Mouse (Mus musculus) neural tube, embryonic 11.5 days (tissue): ENCODE results near the gene Sugp2. TPM values are rescaled to one million over a fixed set of nuclear protein-coding genes. Genes with fewer than 3 reads are reported as not detected.

Experiments
- ATAC-seq: fragments of 200-750 bp; cut with Nextera tagmentation; 2 replicates; pipeline ENCODE4 v1.8.0; 2017; ENCODE audit warnings: moderate number of reproducible peaks, mild to moderate bottlenecking, moderate TSS enrichment, moderate library complexity; ENCODE audit not compliant: insufficient read depth, low FRiP score, low TSS enrichment
- DNase-seq: peaks from one replicate; pipeline ENCODE4 v3.0.0-alpha.2; 2015; ENCODE audit warnings: low spot score
- H3K27ac ChIP-seq: fragments of 300-500 bp; sonication (generic); 2 replicates; pipeline ENCODE4 v1.5.1; 2014; ENCODE audit warnings: low read depth, mild to moderate bottlenecking, low read length
- H3K27me3 ChIP-seq: fragments of 300-500 bp; sonication (generic); 2 replicates; pipeline ENCODE4 v1.6.1; 2014; ENCODE audit warnings: mild to moderate bottlenecking, low read length, mixed read lengths; ENCODE audit not compliant: control insufficient read depth, insufficient read depth
- H3K36me3 ChIP-seq: fragments of 300-500 bp; sonication (generic); 2 replicates; pipeline ENCODE4 v1.6.1; 2014; ENCODE audit warnings: mild to moderate bottlenecking, low read length, moderate library complexity, mixed read lengths; ENCODE audit not compliant: control insufficient read depth, insufficient read depth
- H3K4me1 ChIP-seq: fragments of 300-500 bp; sonication (generic); 2 replicates; pipeline ENCODE4 v1.6.1; 2014; ENCODE audit warnings: low read length, mixed read lengths; ENCODE audit not compliant: control insufficient read depth, insufficient read depth
- H3K4me2 ChIP-seq: fragments of 300-500 bp; sonication (generic); 2 replicates; pipeline ENCODE4 v1.6.1; 2014; ENCODE audit warnings: low read depth, mild to moderate bottlenecking, moderate library complexity
- H3K4me3 ChIP-seq: fragments of 300-500 bp; sonication (generic); 2 replicates; pipeline ENCODE4 v1.5.1; 2014; ENCODE audit warnings: low read depth, low read length
- H3K9ac ChIP-seq: fragments of 300-500 bp; sonication (generic); 2 replicates; pipeline ENCODE4 v1.6.1; 2014; ENCODE audit warnings: mild to moderate bottlenecking, low read length
- H3K9me3 ChIP-seq: fragments of 300-500 bp; sonication (generic); 2 replicates; pipeline ENCODE4 v1.6.1; 2016; ENCODE audit warnings: low read length; ENCODE audit not compliant: control insufficient read depth
- WGBS: fragments of 180-500 bp; shearing (Covaris S2); extraction: QIAGEN DNeasy Blood & Tissue Kit; methylation state at CpG from one replicate; pipeline ENCODE4 v1.1.7; 2014; 5-methylcytosine and 5-hydroxymethylcytosine counted together
- polyA plus RNA-seq: library from polyadenylated mRNA; unstranded; fragments of >200 nt; fragmentation: Nextera tagmentation; extraction: Ambion mirVana; gene quantifications from 2 replicates; pipeline ENCODE4 v1.2.1, GENCODE M21; 2014

Gene Sugp2
- polyA plus RNA-seq, 1 experiment from 2014 or later: 50.6 TPM

- Histone ChIP-seq H3K27ac (no peak overlapping the region), H3K27me3 (no peaks in the 10 kb centered on the region), H3K9me3 (no peaks in the 10 kb centered on the region), H3K36me3 (peaks cover 12% of the 10 kb centered on the region), H3K4me3 (no peak overlapping the region), H3K4me2 (no peak overlapping the region), H3K9ac (no peak overlapping the region), H3K4me1 (0 out of 2 replicates have a peak, but pooled peaks cover 4% of the 10 kb centered on the region)
- DNase-seq (no peak), ATAC-seq (no peak)
- WGBS: 58% methylated on average over 3 of the region's 3 CpGs
Measured at GRCm38 (mm10) chr8:70281001-70281400, 47.0 kb downstream of the Sugp2 start.

DNA sequence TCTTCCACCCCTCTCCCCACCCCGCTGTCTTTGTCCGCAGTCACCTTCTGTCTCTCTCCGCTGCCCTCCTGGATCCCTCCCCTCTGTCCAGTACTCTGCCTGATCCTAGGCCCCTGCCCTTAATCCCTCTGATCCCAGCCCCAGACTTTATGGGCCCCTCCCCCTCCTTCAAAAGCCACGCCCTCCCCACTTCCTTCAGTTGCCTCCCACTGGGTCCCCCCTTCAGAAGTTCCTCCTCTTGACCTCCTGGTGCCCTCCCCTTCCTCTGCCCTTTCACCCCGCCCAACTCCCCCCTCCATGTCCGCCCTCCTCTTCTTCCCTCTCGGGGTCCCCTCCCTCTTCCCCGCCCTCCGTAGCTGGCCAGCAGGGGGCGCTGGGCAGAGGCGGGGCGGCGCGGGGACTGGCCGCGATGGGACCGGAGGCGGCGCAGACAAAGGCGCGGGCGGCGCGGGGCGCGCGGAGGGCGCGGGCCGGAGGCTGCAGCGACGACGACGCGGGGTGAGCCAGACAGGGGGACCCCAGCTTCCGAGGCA is 48.6 kb downstream of the Sugp2 start, which contains the start of gene Homer3:
TSS of gene Homer3 (plus strand) at position 225 of the 533 bp plus-strand sequence.
- ATAC-seq (peak; percentile 86), DNase-seq (peak; percentile 93)
- Histone ChIP-seq H3K9me3 (no peaks in the 10 kb centered on the region; the same call in 1 of the 2 replicates), H3K4me2 (peak within 1 kb of the TSS; percentile 75), H3K27ac (peak within 1 kb of the TSS; percentile 70), H3K9ac (peak within 1 kb of the TSS; percentile 98), H3K4me3 (peak within 1 kb of the TSS; percentile 93), H3K4me1 (0 out of 2 replicates have a peak, but pooled peaks cover 4% of the 10 kb centered on the region), H3K27me3 (no peaks in the 10 kb centered on the region), H3K36me3 (peaks cover 27% of the 10 kb centered on the region)
- WGBS: 1% methylated on average over 32 of the region's 36 CpGs

- ATAC-seq (peak; percentile 62), DNase-seq (peak; percentile 46)
- Histone ChIP-seq H3K4me1 (0 out of 2 replicates have a peak, but pooled peaks cover 4% of the 10 kb centered on the region), H3K9ac (peak overlapping the region; percentile 98), H3K4me3 (peak overlapping the region; percentile 93), H3K27ac (peak overlapping the region; percentile 70), H3K36me3 (peaks cover 27% of the 10 kb centered on the region), H3K27me3 (no peaks in the 10 kb centered on the region), H3K4me2 (peak overlapping the region; percentile 75), H3K9me3 (no peaks in the 10 kb centered on the region; the same call in 1 of the 2 replicates)
- WGBS: under 1% methylated on average over 54 of the region's 55 CpGs
Measured at GRCm38 (mm10) chr8:70283136-70284077, 49.4 kb downstream of the Sugp2 start.

DNA sequence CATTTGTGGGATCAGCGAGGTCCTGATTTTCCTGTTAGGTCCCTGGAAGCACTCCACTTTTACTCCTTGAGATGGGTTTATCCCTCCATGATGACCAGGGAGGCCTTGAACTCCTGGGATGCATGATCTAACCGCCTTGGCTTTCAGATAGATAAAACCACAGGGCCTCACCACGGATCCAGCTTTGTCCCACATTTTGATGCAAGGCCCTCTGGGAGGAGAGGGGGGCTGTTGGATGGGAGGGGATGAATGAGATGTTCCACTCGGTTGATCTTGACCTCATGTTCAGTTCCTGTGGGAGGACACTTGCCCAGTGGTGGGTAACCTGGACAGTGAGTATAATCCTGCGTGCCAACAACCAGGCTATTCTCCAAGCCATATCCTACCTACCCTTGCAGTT is 50.4 kb downstream of the Sugp2 start:
- Histone ChIP-seq H3K36me3 (peaks cover 28% of the 10 kb centered on the region), H3K9ac (no peak overlapping the region)
- 81% methylated on average over 5 of the region's 5 CpGs for WGBS

GRCm38 (mm10) chr8:70285304-70285703 is 51.3 kb downstream of the Sugp2 start:
- Histone ChIP-seq H3K36me3 (peaks cover 33% of the 10 kb centered on the region), H3K27ac (no peak overlapping the region), H3K4me1 (0 out of 2 replicates have a peak, but pooled peaks cover 4% of the 10 kb centered on the region), H3K27me3 (no peaks in the 10 kb centered on the region), H3K4me3 (no peak overlapping the region), H3K9ac (no peak overlapping the region), H3K4me2 (no peak overlapping the region), H3K9me3 (no peaks in the 10 kb centered on the region; the same call in 1 of the 2 replicates)
- ATAC-seq: no peak
- DNase-seq: no peak
- WGBS: 97% methylated on average over 15 of the region's 15 CpGs

More for the DNA sequence above, 50.4 kb downstream of the Sugp2 start:
- Histone ChIP-seq H3K4me3 (peak overlapping the region; percentile 93), H3K4me2 (peak overlapping the region; percentile 75), H3K4me1 (0 out of 2 replicates have a peak, but pooled peaks cover 4% of the 10 kb centered on the region), H3K9me3 (no peaks in the 10 kb centered on the region; the same call in 1 of the 2 replicates), H3K27me3 (no peaks in the 10 kb centered on the region), H3K27ac (no peak overlapping the region)
- ATAC-seq: no peak
- no peak for DNase-seq

DNA sequence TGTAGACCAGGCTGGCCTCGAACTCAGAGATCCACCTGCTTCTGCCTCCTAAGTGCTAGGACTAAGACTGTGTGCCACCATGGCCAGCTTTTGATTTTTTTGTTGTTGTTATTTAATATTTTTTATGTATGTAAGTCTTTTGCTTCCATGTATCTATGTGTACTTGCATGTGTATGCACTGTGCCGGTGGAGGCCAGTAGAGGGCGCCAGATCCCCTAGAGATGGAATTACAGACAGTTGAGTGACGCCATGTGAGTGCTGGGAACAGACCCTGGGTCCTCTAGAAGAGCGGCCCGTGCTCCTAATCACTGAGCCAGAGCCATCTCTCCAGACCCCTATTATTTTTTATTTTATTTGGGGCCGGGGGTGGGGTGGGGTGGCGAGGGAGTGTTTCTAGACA is 52.7 kb downstream of the Sugp2 start:
- peaks cover 43% of the 10 kb centered on the region for H3K36me3 ChIP-seq

DNA sequence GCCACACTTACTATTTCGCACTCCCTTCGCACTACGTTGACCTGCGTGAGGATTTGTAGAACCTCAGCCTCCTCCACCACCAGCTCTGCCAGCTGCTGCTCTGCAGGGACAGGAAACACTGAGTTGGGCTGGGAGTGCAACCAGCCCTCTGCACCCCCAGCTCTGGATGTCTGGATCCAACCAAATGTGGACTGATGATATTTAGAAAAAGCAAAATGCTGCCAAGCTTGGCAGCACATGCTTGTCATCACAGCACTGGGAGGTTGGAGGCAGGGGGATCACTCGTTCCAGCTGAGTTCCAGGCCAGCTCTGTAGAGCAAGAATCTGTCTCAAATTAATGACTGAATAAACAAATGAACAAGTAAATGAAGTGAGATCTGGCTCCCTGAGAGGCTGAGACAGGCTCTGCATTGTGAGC is 60.0 kb downstream of the Sugp2 start:
- Histone ChIP-seq H3K36me3 (peaks cover 37% of the 10 kb centered on the region), H3K4me1 (no peaks in the 10 kb centered on the region), H3K9me3 (no peaks in the 10 kb centered on the region), H3K9ac (no peak overlapping the region), H3K27me3 (no peaks in the 10 kb centered on the region), H3K4me3 (no peak overlapping the region), H3K27ac (no peak overlapping the region), H3K4me2 (no peak overlapping the region)
- DNase-seq: no peak
- 75% methylated on average over 5 of the region's 5 CpGs for WGBS
- no peak for ATAC-seq

More for the DNA sequence above, 52.7 kb downstream of the Sugp2 start:
- DNase-seq (no peak), ATAC-seq (no peak)
- H3K9me3 ChIP-seq: no peaks in the 10 kb centered on the region; the same call in 1 of the 2 replicates
- H3K27me3 ChIP-seq: no peaks in the 10 kb centered on the region
- H3K9ac ChIP-seq: no peak overlapping the region
- no peak overlapping the region for H3K27ac ChIP-seq
- WGBS: 90% methylated on average over 8 of the region's 8 CpGs
- no peak overlapping the region for H3K4me3 ChIP-seq
- H3K4me1 ChIP-seq: 0 out of 2 replicates have a peak, but pooled peaks cover 4% of the 10 kb centered on the region
- no peak overlapping the region for H3K4me2 ChIP-seq

GRCm38 (mm10) chr8:70300881-70301280 is 66.9 kb downstream of the Sugp2 start:
- 81% methylated on average over 3 of the region's 3 CpGs for WGBS
- Histone ChIP-seq H3K4me3 (no peak overlapping the region), H3K27ac (no peak overlapping the region), H3K4me1 (peaks cover 13% of the 10 kb centered on the region), H3K36me3 (peaks cover 13% of the 10 kb centered on the region), H3K9ac (no peak overlapping the region), H3K9me3 (no peaks in the 10 kb centered on the region), H3K27me3 (no peaks in the 10 kb centered on the region), H3K4me2 (no peak overlapping the region)
- no peak for DNase-seq
- no peak for ATAC-seq
